Mouse (Mus musculus): ENCODE data around the gene Tex48.

DNA sequence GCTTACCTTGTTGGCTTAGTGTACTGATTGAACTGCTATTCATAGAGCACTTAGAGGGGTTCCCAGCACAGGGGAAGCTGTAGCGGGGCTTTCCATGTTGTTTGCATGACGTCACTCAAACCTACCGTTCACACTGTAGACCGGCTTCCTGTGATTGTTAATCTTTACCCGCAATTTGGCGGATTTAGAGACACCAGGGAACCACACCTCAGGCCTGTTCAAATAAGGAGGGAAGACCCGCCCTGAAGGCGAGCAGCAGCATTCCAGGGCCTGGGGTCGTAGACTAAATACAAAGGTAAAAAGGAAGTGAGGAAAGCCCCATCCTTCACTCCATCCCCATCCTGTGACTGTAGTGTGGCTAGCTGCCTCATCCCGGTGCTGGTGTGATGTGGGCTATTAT lies 27.0 kb downstream of the Tex48 start:
- no peak for TF ChIP-seq CTCF (conservative IDR thresholded peaks at IDR 0.05; ENCODE audit: low read length)
- TF ChIP-seq POU5F1 (IDR thresholded peaks at IDR 0.05; ENCODE audit: borderline replicate concordance, low read length) = no peak

Measured in E14TG2a.4 (cell line).